Mouse (Mus musculus) splenic B cell, adult 2 months (primary cell): ENCODE measurements at regions not wholly inside any gene's neighbourhood (a gene's known extent, or its start where the extent isn't known, plus 50 kb on each side); places are given as distances from the start of the nearest gene placed in this dataset.
"Not testable (repeated sequence)": the region's sequence is repeated elsewhere in the genome, so short reads cannot be mapped to it uniquely, and the experiment has no call there.

ENCODE experiments used
- DNase-seq: peaks from one replicate; pipeline ENCODE4 v3.0.0-alpha.2; 2011; ENCODE audit warnings: low read depth, low spot score
- H3K27me3 ChIP-seq: 2 replicates; pipeline ENCODE4 v1.6.1; 2012; ENCODE audit warnings: mild to moderate bottlenecking, low read length, moderate library complexity, mixed read lengths; ENCODE audit not compliant: control insufficient read depth, poor library complexity, insufficient read depth, severe bottlenecking
- H3K36me3 ChIP-seq: 2 replicates; pipeline ENCODE4 v1.6.1; 2012; ENCODE audit warnings: mild to moderate bottlenecking, low read length, moderate library complexity, mixed read lengths; ENCODE audit not compliant: control insufficient read depth, poor library complexity, insufficient read depth, severe bottlenecking

GRCm38 (mm10) chr8:78055531-78055930 lies 157.6 kb upstream of the Ttc29 start:
- DNase-seq: no peak
- Histone ChIP-seq H3K27me3 (no peaks in the 10 kb centered on the region), H3K36me3 (no peaks in the 10 kb centered on the region)

- no peak for DNase-seq
- no peaks in the 10 kb centered on the region for H3K36me3 ChIP-seq
- no peaks in the 10 kb centered on the region for H3K27me3 ChIP-seq
Measured at GRCm38 (mm10) chr8:78057357-78057756, 155.7 kb upstream of the Ttc29 start.

GRCm38 (mm10) chr8:78061827-78062719 lies 151.0 kb upstream of the Ttc29 start:
- Histone ChIP-seq H3K36me3 (no peaks in the 10 kb centered on the region), H3K27me3 (no peaks in the 10 kb centered on the region)
- peak; percentile 51 for DNase-seq

DNA sequence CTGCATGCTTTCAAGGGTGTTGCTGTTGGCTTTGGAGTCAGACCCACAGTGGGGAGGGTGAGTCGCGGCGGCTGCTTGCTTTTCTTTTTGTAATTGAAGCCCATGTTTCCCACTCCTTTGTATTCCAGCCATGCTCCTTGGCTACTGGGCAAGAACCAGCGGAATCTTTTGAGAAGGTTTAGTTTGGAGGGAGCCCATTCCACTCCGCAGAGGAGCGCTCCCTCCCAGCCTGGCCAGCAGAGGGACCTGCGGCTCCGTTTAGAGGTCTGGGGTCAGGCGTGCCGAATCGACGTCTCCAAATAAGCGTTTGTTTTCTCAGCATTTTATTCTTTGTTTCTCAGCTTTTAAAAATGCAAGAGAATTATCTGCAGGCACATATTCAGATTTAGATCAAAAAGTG lies 149.6 kb upstream of the Ttc29 start:
- Histone ChIP-seq H3K36me3 (no peaks in the 10 kb centered on the region), H3K27me3 (no peaks in the 10 kb centered on the region)
- DNase-seq: peak; percentile 2

GRCm38 (mm10) chr8:78064161-78064560 lies 148.9 kb upstream of the Ttc29 start:
- Histone ChIP-seq H3K27me3 (no peaks in the 10 kb centered on the region), H3K36me3 (no peaks in the 10 kb centered on the region)
- no peak for DNase-seq

GRCm38 (mm10) chr8:78065890-78066493 lies 147.1 kb upstream of the Ttc29 start:
- DNase-seq: no peak
- no peaks in the 10 kb centered on the region for H3K36me3 ChIP-seq
- no peaks in the 10 kb centered on the region for H3K27me3 ChIP-seq

DNA sequence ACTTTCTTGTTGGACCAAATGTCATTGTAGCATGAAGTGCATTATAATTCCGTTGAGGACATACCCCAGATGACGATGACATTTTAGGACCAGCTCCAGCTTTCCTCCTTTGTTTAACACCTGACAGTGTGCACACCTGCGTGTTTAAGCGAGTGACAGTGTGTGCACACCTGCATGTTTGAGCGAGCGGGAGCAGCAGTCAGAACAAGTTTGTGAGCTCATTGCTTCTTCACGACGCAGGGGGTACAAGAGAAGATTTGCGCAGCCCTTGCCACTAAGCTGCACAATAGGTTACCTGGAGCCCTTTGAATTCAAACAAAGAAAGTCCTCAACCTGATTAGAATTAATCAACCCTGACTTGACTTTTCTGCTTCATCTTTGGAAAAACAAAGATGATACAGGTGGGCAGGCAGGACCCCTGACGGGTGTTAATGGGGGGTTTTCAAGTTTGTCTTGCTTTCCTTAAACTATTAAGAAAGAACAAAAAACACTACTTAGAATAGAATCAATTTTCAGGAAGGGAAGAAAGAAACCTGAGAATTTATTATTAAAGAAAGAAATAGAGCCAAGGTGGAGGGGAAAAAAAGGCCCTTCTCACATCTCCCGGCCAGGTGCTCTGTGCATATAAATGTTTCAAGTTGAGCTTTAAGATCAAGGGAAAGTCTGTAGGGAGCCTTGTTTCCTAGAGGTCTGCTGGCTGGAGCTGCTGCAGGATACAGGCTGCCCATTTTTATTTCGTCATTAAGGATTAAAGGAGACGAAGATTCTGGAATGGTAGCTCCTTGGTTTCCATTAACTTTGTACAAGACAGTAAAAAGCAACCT lies 144.8 kb upstream of the Ttc29 start:
- Histone ChIP-seq H3K36me3 (no peaks in the 10 kb centered on the region), H3K27me3 (no peaks in the 10 kb centered on the region)
- no peak for DNase-seq

GRCm38 (mm10) chr8:78073821-78074220 lies 139.3 kb upstream of the Ttc29 start:
- Histone ChIP-seq H3K27me3 (no peaks in the 10 kb centered on the region), H3K36me3 (no peaks in the 10 kb centered on the region)
- no peak for DNase-seq

DNA sequence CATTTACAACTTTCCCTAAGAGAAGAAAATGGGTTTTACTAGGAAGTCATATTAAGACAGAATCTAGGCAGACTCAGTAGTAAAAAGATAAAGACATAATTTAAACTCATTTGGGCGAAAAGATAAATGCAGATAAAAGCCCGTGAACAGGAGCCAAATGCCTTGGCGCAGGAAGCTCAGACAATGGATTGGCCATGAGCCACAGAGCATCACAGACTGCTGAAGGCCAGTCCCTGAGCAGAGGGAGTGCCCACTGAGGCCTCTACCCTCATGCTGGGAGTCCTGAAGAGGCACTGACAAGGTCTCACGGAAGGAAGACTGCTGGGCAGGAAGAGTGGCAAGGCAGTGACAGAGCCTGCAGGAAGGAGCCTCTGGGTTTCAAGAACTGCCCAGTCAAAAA lies 136.0 kb upstream of the Ttc29 start:
- no peak for DNase-seq
- H3K27me3 ChIP-seq: no peaks in the 10 kb centered on the region
- no peaks in the 10 kb centered on the region for H3K36me3 ChIP-seq

- not testable (repeated sequence) for H3K27me3 ChIP-seq, H3K36me3 ChIP-seq, DNase-seq
Measured at GRCm38 (mm10) chr8:78081395-78081794, 131.7 kb upstream of the Ttc29 start.

- Histone ChIP-seq H3K27me3 (no peaks in the 10 kb centered on the region), H3K36me3 (no peaks in the 10 kb centered on the region)
- DNase-seq: no peak
Measured at GRCm38 (mm10) chr8:78083012-78083411, 130.1 kb upstream of the Ttc29 start.

GRCm38 (mm10) chr8:78086361-78086760 lies 126.7 kb upstream of the Ttc29 start:
- no peaks in the 10 kb centered on the region for H3K36me3 ChIP-seq
- DNase-seq: no peak
- H3K27me3 ChIP-seq: no peaks in the 10 kb centered on the region

GRCm38 (mm10) chr8:78090382-78091122 lies 122.5 kb upstream of the Ttc29 start:
- H3K27me3 ChIP-seq: no peaks in the 10 kb centered on the region
- no peak for DNase-seq
- no peaks in the 10 kb centered on the region for H3K36me3 ChIP-seq

DNA sequence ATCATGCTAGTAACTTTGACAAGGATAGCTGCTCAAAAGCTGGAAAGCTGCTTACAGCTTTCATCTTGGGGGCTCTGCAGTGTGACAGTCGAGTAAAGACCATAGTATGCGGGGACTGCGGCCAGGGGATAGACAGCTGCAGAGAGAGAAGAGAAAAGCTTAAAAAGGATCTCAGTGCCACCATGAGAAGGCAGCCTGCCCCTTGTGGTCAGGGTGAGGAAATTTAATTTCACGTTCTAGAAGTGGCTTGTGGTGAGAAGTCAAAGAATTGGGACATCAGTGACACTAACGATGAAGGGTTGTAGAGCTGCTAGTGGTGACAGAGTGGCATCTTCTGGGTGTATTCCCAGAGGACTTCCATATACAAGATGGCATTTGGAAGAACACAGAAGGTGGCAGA lies 116.7 kb upstream of the Ttc29 start:
- DNase-seq: no peak
- Histone ChIP-seq H3K36me3 (no peaks in the 10 kb centered on the region), H3K27me3 (no peaks in the 10 kb centered on the region)
